Mouse (Mus musculus) monocyte, adult 2 months (primary cell): ENCODE results near the gene Cox7a1.
"Not testable (repeated sequence)": the region's sequence is repeated elsewhere in the genome, so short reads cannot be mapped to it uniquely, and the experiment has no call there.

ENCODE experiments used
- DNase-seq, 2 experiments: peaks; one replicate each; pipeline ENCODE4 v3.0.0; 2022; ENCODE audit warnings: low spot score in 2 of 2, low read depth in 1 of 2

Gene Cox7a1

GRCm38 (mm10) chr7:30183879-30184289, at the start of gene Cox7a1:
Gene Cox7a1 (plus strand): TSS chr7:30184144.
- peak; percentile 77 to 79 for DNase-seq

- no peak for DNase-seq
Observed at GRCm38 (mm10) chr7:30136826-30137225, 47.1 kb upstream of the Cox7a1 start.

- DNase-seq, result no peak
Observed at GRCm38 (mm10) chr7:30143170-30143554, 40.8 kb upstream of the Cox7a1 start.

- no peak for DNase-seq
Observed at GRCm38 (mm10) chr7:30143555-30144209, 40.3 kb upstream of the Cox7a1 start.

- no peak for DNase-seq
Observed at GRCm38 (mm10) chr7:30147011-30147410, 36.9 kb upstream of the Cox7a1 start.

- DNase-seq, result no peak
Observed at GRCm38 (mm10) chr7:30154040-30154439, 29.9 kb upstream of the Cox7a1 start.

- no peak for DNase-seq
Observed at GRCm38 (mm10) chr7:30155507-30155906, 28.4 kb upstream of the Cox7a1 start.

GRCm38 (mm10) chr7:30163113-30163512, 20.8 kb upstream of the Cox7a1 start:
- DNase-seq, result no peak

GRCm38 (mm10) chr7:30164745-30165144, 19.2 kb upstream of the Cox7a1 start:
- no peak for DNase-seq

- no peak for DNase-seq
Observed at GRCm38 (mm10) chr7:30168914-30169582, 14.9 kb upstream of the Cox7a1 start.

GRCm38 (mm10) chr7:30169583-30170282, 14.2 kb upstream of the Cox7a1 start, which contains the start of gene Zfp146:
Gene Zfp146 (minus strand): TSS chr7:30169750.
- peak; percentile 75 to 82 for DNase-seq

- no peak for DNase-seq
Observed at GRCm38 (mm10) chr7:30170283-30170951, 13.5 kb upstream of the Cox7a1 start.

- no peak for DNase-seq
Observed at GRCm38 (mm10) chr7:30176474-30176873, 7.5 kb upstream of the Cox7a1 start.

GRCm38 (mm10) chr7:30178256-30178655, 5.7 kb upstream of the Cox7a1 start:
- DNase-seq, result no peak

- peak in 1 of 2 experiments; percentile 55 for DNase-seq
Observed at GRCm38 (mm10) chr7:30181308-30181707, 2.6 kb upstream of the Cox7a1 start.

GRCm38 (mm10) chr7:30181929-30182328, 2.0 kb upstream of the Cox7a1 start:
- not testable (repeated sequence) for DNase-seq

GRCm38 (mm10) chr7:30183189-30183588, 755 bp upstream of the Cox7a1 start:
- DNase-seq, result not testable (repeated sequence)

GRCm38 (mm10) chr7:30184641-30185348, 851 bp downstream of the Cox7a1 start:
- no peak for DNase-seq

GRCm38 (mm10) chr7:30188344-30189115, 4.6 kb downstream of the Cox7a1 start:
- no peak for DNase-seq

GRCm38 (mm10) chr7:30189116-30189491, 5.2 kb downstream of the Cox7a1 start:
- no peak for DNase-seq
